Mouse (Mus musculus): ENCODE results near the gene BC048679.

- TF ChIP-seq CTCF (IDR thresholded peaks at IDR 0.05; ENCODE audit: control insufficient read depth, insufficient read depth, insufficient read length) (no peak), MAX (IDR thresholded peaks at IDR 0.05) (no peak), FOSL1 (IDR thresholded peaks at IDR 0.05; ENCODE audit: insufficient read depth, low read length, poor library complexity, severe bottlenecking) (no peak), USF1 (IDR thresholded peaks at IDR 0.05; ENCODE audit: low read depth) (no peak)
Measured at GRCm38 (mm10) chr7:81540999-81541398, 42.9 kb upstream of the BC048679 start.
